Mouse (Mus musculus) MEL (cell line): ENCODE data around the gene Fscn2. TPM values are rescaled to one million over a fixed set of nuclear protein-coding genes. Genes with fewer than 3 reads are reported as not detected.

Source experiments
- DNase-seq: peaks from one replicate; pipeline ENCODE4 v3.0.0; 2011; ENCODE audit warnings: low read depth, low spot score
- H3K27ac ChIP-seq: 2 replicates; pipeline ENCODE4 v1.5.1; 2012; ENCODE audit warnings: low read depth, mild to moderate bottlenecking, control low read depth, low read length, moderate library complexity; ENCODE audit not compliant: control insufficient read depth
- H3K27me3 ChIP-seq, 2 experiments: fragments of 150-350 bp in 1 of 2; sonication (generic) in 1 of 2; 2 replicates each; pipeline ENCODE4 v1.6.1; 2012; ENCODE audit warnings: low read length in 2 of 2, mild to moderate bottlenecking in 2 of 2, improper control_type of control experiment in 1 of 2, moderate library complexity in 1 of 2; ENCODE audit not compliant: insufficient read depth in 2 of 2, control insufficient read depth in 1 of 2
- H3K36me3 ChIP-seq, 2 experiments: 2 replicates each; pipeline ENCODE4 v1.6.1; 2012 to 2014; ENCODE audit warnings: low read length in 2 of 2, improper control_type of control experiment in 1 of 2, inconsistent platforms in 1 of 2, mild to moderate bottlenecking in 1 of 2; ENCODE audit not compliant: insufficient read depth in 2 of 2, control insufficient read depth in 1 of 2
- H3K4me1 ChIP-seq, 2 experiments: fragments of 150-350 bp in 1 of 2; sonication (generic) in 1 of 2; 2 replicates each; pipeline ENCODE4 v1.6.1; 2012; ENCODE audit warnings: low read length in 2 of 2, improper control_type of control experiment in 1 of 2, mild to moderate bottlenecking in 1 of 2; ENCODE audit not compliant: insufficient read depth in 2 of 2, control insufficient read depth in 1 of 2
- H3K4me3 ChIP-seq, 2 experiments: fragments of 150-350 bp in 1 of 2; sonication (generic) in 1 of 2; 2 replicates each; pipeline ENCODE4 v1.5.1; 2012; ENCODE audit warnings: low read depth in 2 of 2, low read length in 2 of 2, mild to moderate bottlenecking in 2 of 2, moderate library complexity in 2 of 2, control low read depth in 1 of 2, improper control_type of control experiment in 1 of 2; ENCODE audit not compliant: control insufficient read depth in 1 of 2, insufficient read depth in 1 of 2
- H3K79me2 ChIP-seq: 2 replicates; pipeline ENCODE4 v1.6.1; 2012; ENCODE audit warnings: mild to moderate bottlenecking, low read length, moderate library complexity; ENCODE audit not compliant: control insufficient read depth, poor library complexity, insufficient read depth
- H3K9ac ChIP-seq: 2 replicates; pipeline ENCODE4 v1.6.1; 2012; ENCODE audit warnings: low read depth, mild to moderate bottlenecking, control low read depth, low read length, moderate library complexity; ENCODE audit not compliant: control insufficient read depth, poor library complexity, severe bottlenecking
- H3K9me3 ChIP-seq: fragments of 150-350 bp; sonication (generic); replicated peaks from 2 replicates; pipeline ENCODE4 v1.6.1; 2012; ENCODE audit warnings: mild to moderate bottlenecking, low read length, improper control_type of control experiment, moderate library complexity; ENCODE audit not compliant: insufficient read depth
- BHLHE40 ChIP-seq: IDR thresholded peaks from 2 replicates; pipeline ENCODE4 v1.6.1; 2012; ENCODE audit warnings: low read depth, mild to moderate bottlenecking, inconsistent platforms, low read length, improper control_type of control experiment, borderline replicate concordance
- CHD1 ChIP-seq: IDR thresholded peaks from 2 replicates; pipeline ENCODE4 v1.6.1; 2012; ENCODE audit warnings: low read depth, mild to moderate bottlenecking, inconsistent platforms, low read length, improper control_type of control experiment
- CTCF ChIP-seq, 3 experiments: IDR thresholded peaks in 2 of 3; conservative IDR thresholded peaks in 1 of 3; 2 replicates each; pipeline ENCODE4 v1.5.1; 2011 to 2012; ENCODE audit warnings: low read length in 3 of 3, low read depth in 2 of 3, mild to moderate bottlenecking in 2 of 3, improper control_type of control experiment in 1 of 3, inconsistent platforms in 1 of 3, mixed read lengths in 1 of 3, moderate library complexity in 1 of 3; ENCODE audit not compliant: control insufficient read depth in 1 of 3, insufficient read depth in 1 of 3, poor library complexity in 1 of 3, severe bottlenecking in 1 of 3
- E2F4 ChIP-seq: IDR thresholded peaks from 2 replicates; pipeline ENCODE4 v1.6.1; 2011; ENCODE audit warnings: low read depth, low read length, improper control_type of control experiment, borderline replicate concordance
- EP300 ChIP-seq, 2 experiments: IDR thresholded peaks; 2 replicates each; pipeline ENCODE4 v1.6.1; 2011; ENCODE audit warnings: improper control_type of control experiment in 2 of 2, low read length in 2 of 2, low read depth in 1 of 2, mild to moderate bottlenecking in 1 of 2
- GABPA ChIP-seq: IDR thresholded peaks from 2 replicates; pipeline ENCODE4 v1.6.1; 2012; ENCODE audit warnings: low read depth, mild to moderate bottlenecking, inconsistent platforms, low read length, improper control_type of control experiment, moderate library complexity
- GATA1 ChIP-seq: IDR thresholded peaks from 2 replicates; pipeline ENCODE4 v1.6.1; 2011; ENCODE audit warnings: low read depth, low read length, improper control_type of control experiment
- HCFC1 ChIP-seq: IDR thresholded peaks from 2 replicates; pipeline ENCODE4 v1.6.1; 2012; ENCODE audit warnings: low read depth, mild to moderate bottlenecking, inconsistent platforms, low read length, improper control_type of control experiment, moderate library complexity
- JUND ChIP-seq: IDR thresholded peaks from 2 replicates; pipeline ENCODE4 v1.6.1; 2011; ENCODE audit warnings: low read depth, mild to moderate bottlenecking, improper control_type of control experiment, low read length
- MAFK ChIP-seq: IDR thresholded peaks from 2 replicates; pipeline ENCODE4 v1.6.1; 2011; ENCODE audit warnings: low read depth, mild to moderate bottlenecking, low read length, improper control_type of control experiment, borderline replicate concordance
- MYB ChIP-seq: IDR thresholded peaks from 2 replicates; pipeline ENCODE4 v1.6.1; 2011; ENCODE audit warnings: mild to moderate bottlenecking, low read depth, low read length, improper control_type of control experiment
- POLR2AphosphoS5 ChIP-seq: IDR thresholded peaks from 2 replicates; pipeline ENCODE4 v1.6.1; 2012; ENCODE audit warnings: low read depth, borderline replicate concordance, mild to moderate bottlenecking, inconsistent platforms, low read length, moderate library complexity, mixed read lengths
- RAD21 ChIP-seq: IDR thresholded peaks from 2 replicates; pipeline ENCODE4 v1.6.1; 2011; ENCODE audit warnings: mild to moderate bottlenecking, low read depth, low read length, improper control_type of control experiment
- SIN3A ChIP-seq: IDR thresholded peaks from 2 replicates; pipeline ENCODE4 v1.6.1; 2012; ENCODE audit warnings: low read length, improper control_type of control experiment, inconsistent platforms
- TCF12 ChIP-seq: IDR thresholded peaks from 2 replicates; pipeline ENCODE4 v1.6.1; 2014; ENCODE audit warnings: low read depth, mild to moderate bottlenecking, inconsistent platforms, low read length, improper control_type of control experiment, moderate library complexity
- UBTF ChIP-seq: IDR thresholded peaks from 2 replicates; pipeline ENCODE4 v1.6.1; 2012; ENCODE audit warnings: low read depth, mild to moderate bottlenecking, inconsistent platforms, low read length, improper control_type of control experiment, moderate library complexity, borderline replicate concordance; ENCODE audit not compliant: insufficient read depth
- ZC3H11A ChIP-seq: IDR thresholded peaks from 2 replicates; pipeline ENCODE4 v1.6.1; 2012; ENCODE audit warnings: low read depth, mild to moderate bottlenecking, inconsistent platforms, low read length, improper control_type of control experiment
- ZNF384 ChIP-seq: IDR thresholded peaks from 2 replicates; pipeline ENCODE4 v1.6.1; 2012; ENCODE audit warnings: low read depth, mild to moderate bottlenecking, inconsistent platforms, low read length, improper control_type of control experiment
- polyA plus RNA-seq, 2 experiments: library from polyadenylated mRNA; stranded (reverse) in 1 of 2; unstranded in 1 of 2; fragments of >175 nt in 1 of 2; fragments of >200 nt in 1 of 2; gene quantifications; 2 replicates each; pipeline versions ENCODE4 v1.2.1 to v1.2.4; 2012; ENCODE audit warnings: low replicate concordance in 2 of 2, low read depth in 1 of 2; ENCODE audit not compliant: insufficient read length in 2 of 2, insufficient read depth in 1 of 2, missing spikeins in 1 of 2
- total RNA-seq: library from RNA; depleted of rRNA; stranded (reverse); fragments of 300-350 nt; gene quantifications from 2 replicates; pipeline ENCODE4 v1.2.3, GENCODE M21; 2012

The Fscn2 gene
- total and polyA plus RNA-seq, 3 experiments, result 0.61 to 0.62 TPM; not detected in 1

DNA sequence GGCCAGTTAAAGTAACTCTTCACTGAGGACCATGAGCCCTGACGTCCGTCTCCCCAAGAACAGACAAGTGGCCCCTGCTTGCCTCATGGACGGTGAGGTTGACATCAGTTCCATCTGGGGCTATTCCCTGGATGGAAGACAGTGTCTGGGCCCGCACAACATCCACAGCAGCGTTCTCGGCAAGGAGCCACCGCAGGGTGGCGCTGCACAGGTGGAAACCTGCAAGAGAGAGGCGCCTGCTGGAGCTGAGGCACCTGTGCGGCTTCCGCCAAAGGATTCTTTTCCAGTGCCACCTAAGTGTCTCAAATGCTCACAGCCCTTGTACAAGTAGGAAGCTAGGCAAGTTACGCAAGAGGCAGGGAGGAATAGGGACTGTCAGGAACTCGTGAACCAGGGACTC is 11.7 kb downstream of the Fscn2 start:
- Histone ChIP-seq H3K27me3 (no peaks in the 10 kb centered on the region), H3K4me1 (peaks cover 5 to 6% of the 10 kb centered on the region in 2 experiments; a peak in 3 of 4 replicates), H3K27ac (no peak overlapping the region), H3K9ac (no peak overlapping the region), H3K9me3 (no peaks in the 10 kb centered on the region), H3K79me2 (peaks cover 9% of the 10 kb centered on the region), H3K4me3 (no peak overlapping the region), H3K36me3 (no peaks in the 10 kb centered on the region; a peak in 1 of 4 replicates)
- DNase-seq, result no peak
- TF ChIP-seq RAD21 (no peak), CTCF (IDR thresholded peaks at IDR 0.05 in 2 of 3, conservative IDR thresholded peaks at IDR 0.05 in 1 of 3; ENCODE audit: control insufficient read depth in 1 of 3, insufficient read depth in 1 of 3, low read depth in 2 of 3, low read length in 3 of 3, poor library complexity in 1 of 3, severe bottlenecking in 1 of 3) (peak in 2 of 3 experiments; percentile 4 to 25; a peak in 2 of 6 replicates)

DNA sequence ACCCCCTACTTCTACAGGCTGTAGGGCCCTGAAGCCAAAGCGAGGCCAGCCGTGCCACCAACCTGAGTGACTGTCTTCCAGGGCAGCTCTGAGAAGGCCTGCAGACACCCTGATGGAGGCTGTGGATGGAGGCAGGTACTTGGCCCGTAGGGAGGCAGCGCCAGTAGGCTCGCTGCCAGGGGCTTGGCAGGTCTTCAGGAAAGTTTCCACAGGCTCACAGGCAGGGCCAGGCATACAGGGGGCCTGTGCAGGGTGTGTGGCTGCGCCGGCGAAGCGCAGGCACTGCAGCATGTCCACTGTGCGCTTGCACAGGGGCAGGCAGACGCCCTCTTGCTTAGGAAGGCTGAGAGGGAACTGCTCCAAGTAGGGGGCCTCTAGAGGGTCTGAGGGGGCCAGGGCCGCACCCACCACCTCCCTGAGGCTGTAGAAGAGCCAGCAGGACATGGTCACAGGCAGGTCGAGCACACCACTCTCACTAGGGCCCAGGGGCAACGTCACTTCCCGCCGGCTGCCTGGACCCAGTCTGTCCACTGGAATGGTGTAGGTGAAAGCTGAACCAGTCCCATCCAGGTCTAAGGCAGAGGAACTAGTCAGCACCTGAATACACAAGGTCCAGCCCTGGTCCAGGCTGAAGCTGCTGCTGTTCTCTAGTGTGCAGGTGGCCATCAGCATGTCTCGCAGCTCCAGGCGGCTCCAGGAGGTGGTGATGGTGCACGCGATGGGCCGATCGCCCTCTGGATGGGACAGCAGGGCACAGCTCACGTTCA is 12.7 kb downstream of the Fscn2 start:
- H3K36me3 ChIP-seq, result no peaks in the 10 kb centered on the region; a peak in 1 of 4 replicates
- peaks cover 5 to 9% of the 10 kb centered on the region in 2 experiments; a peak in 3 of 4 replicates for H3K4me1 ChIP-seq
- no peak overlapping the region for H3K27ac ChIP-seq
- no peak overlapping the region for H3K4me3 ChIP-seq
- H3K79me2 ChIP-seq, result peaks cover 11% of the 10 kb centered on the region
- no peak overlapping the region for H3K9ac ChIP-seq
- no peaks in the 10 kb centered on the region for H3K27me3 ChIP-seq
- no peaks in the 10 kb centered on the region for H3K9me3 ChIP-seq
- no peak for TF ChIP-seq HCFC1
- TF ChIP-seq EP300 (IDR thresholded peaks at IDR 0.05; ENCODE audit: low read depth in 1 of 2, low read length in 2 of 2), result no peak
- no peak for TF ChIP-seq GATA1
- no peak for TF ChIP-seq TCF12
- no peak for TF ChIP-seq JUND
- no peak for TF ChIP-seq BHLHE40
- TF ChIP-seq POLR2AphosphoS5, result no peak
- DNase-seq, result no peak

DNA sequence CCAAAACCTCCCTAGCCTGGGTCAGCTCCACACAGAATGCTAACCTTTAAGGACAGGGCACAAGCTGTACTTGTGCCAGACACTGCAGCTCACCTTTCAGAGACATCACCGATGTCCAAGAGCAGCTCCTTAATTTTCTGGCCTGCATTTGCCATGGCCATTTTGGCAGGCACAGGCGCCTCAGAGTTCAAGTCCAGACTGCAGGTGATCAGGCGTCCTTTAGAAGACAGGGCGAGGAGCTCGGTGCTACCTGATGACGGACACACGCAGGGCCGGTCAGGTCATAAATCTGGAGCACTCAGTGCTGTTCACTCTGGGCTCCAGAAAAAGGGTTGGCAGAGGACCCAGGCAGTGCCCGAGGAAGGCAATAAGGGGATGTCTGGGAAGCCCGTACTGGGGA is 14.0 kb downstream of the Fscn2 start:
- DNase-seq, result no peak
- Histone ChIP-seq H3K36me3 (no peaks in the 10 kb centered on the region; a peak in 1 of 4 replicates), H3K27ac (no peak overlapping the region), H3K9me3 (no peaks in the 10 kb centered on the region), H3K9ac (no peak overlapping the region), H3K27me3 (no peaks in the 10 kb centered on the region), H3K4me3 (no peak overlapping the region), H3K79me2 (peaks cover 11% of the 10 kb centered on the region), H3K4me1 (peaks cover 5 to 11% of the 10 kb centered on the region in 2 experiments; a peak in 3 of 4 replicates)
- TF ChIP-seq CHD1 (no peak), MYB (no peak), ZNF384 (no peak), ZC3H11A (no peak), UBTF (no peak), MAFK (no peak), SIN3A (no peak), HCFC1 (no peak), GABPA (no peak), E2F4 (no peak)
